Mouse (Mus musculus): ENCODE data around the gene Gpr88. TPM values are rescaled to one million over a fixed set of nuclear protein-coding genes. Genes with fewer than 3 reads are reported as not detected.

Gpr88 gene
- total and polyA plus RNA-seq, 3 experiments, result not detected

GRCm38 (mm10) chr3:116271679-116272078 is 18.4 kb upstream of the Gpr88 start:
- no peak overlapping the region for H3K4me3 ChIP-seq (replicated peaks in 1 of 3; ENCODE audit: low read depth in 2 of 3, low read length in 2 of 3, poor library complexity in 1 of 3)
- TF ChIP-seq ETS1 (conservative IDR thresholded peaks at IDR 0.05; ENCODE audit: low read depth, low read length), result no peak
- TF ChIP-seq EP300 (IDR thresholded peaks at IDR 0.05; ENCODE audit: low read length), result no peak
- TF ChIP-seq MAX (IDR thresholded peaks at IDR 0.05; ENCODE audit: low read length), result no peak
- H3K79me2 ChIP-seq (replicated peaks; ENCODE audit: control insufficient read depth, extremely low read depth, insufficient read depth, poor library complexity, severe bottlenecking), result no peaks in the 10 kb centered on the region
- in situ Hi-C loops (cut with MboI; ENCODE audit: low pct_ligation_motif_present, low pct_unique_long_range_greater_than_20kb, low sequenced_read_pairs), result no loop called here
- no peak overlapping the region for H3K9ac ChIP-seq (ENCODE audit: insufficient read depth, low read depth)
- H3K36me3 ChIP-seq (replicated peaks in 1 of 2; ENCODE audit: control insufficient read depth in 1 of 2, insufficient read depth in 1 of 2, low read length in 1 of 2), result peaks cover 3 to 12% of the 10 kb centered on the region in 2 experiments
- dilution Hi-C loops (cut with MboI; ENCODE audit: extremely low pct_ligation_motif_present, extremely low pct_unique_long_range_greater_than_20kb, low sequenced_read_pairs), result no loop called here
- DNase-seq (ENCODE audit: extremely low read depth), result no peak
- H3K4me2 ChIP-seq (ENCODE audit: insufficient read depth, low read depth, poor library complexity, severe bottlenecking), result no peak overlapping the region
- H3K27me3 ChIP-seq (replicated peaks), result no peaks in the 10 kb centered on the region
- H3K9me3 ChIP-seq (replicated peaks; ENCODE audit: low read length), result no peaks in the 10 kb centered on the region
- H3K27ac ChIP-seq (ENCODE audit: insufficient read depth, low read depth), result no peak overlapping the region
- H3K4me1 ChIP-seq (ENCODE audit: control insufficient read depth in 1 of 2, insufficient read depth in 2 of 2), result 0 out of 4 replicates have a peak, but pooled peaks cover 0 to 2% of the 10 kb centered on the region in 2 experiments

DNA sequence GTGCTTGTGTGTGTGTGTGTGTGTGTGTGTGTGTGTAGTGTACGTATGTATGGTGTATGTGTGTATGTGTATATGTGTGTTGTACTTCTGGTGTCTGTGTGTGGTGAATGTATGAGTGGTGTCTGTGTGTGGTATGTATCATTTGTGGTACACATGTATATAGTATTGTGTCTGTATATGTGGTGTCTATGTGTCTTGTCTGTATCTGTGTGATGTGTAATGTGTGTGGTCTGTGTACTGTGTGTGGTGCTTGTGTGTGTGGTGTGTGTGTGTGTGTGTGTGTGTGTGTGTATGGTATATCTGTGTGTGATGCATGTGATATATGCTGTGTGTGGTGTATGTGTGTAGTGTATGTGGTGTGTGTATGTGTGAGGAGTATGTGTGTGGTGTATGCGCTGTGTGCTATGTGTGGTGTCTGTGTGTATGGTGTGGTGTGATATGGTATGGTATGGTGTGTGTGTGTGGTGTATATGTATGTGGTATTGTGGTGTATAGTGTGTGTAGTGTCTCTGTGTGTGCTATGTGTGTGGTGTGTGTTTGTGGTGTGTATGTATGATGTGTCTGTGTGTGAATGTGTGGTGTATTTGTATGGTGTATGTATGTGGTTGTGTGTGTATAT is 13.8 kb upstream of the Gpr88 start:
- in situ Hi-C loops (cut with MboI; ENCODE audit: low pct_ligation_motif_present, low pct_unique_long_range_greater_than_20kb, low sequenced_read_pairs), result no loop called here
- Histone ChIP-seq H3K4me3 (replicated peaks in 1 of 3; ENCODE audit: low read depth in 2 of 3, low read length in 2 of 3, poor library complexity in 1 of 3) (no peak overlapping the region), H3K27ac (ENCODE audit: insufficient read depth, low read depth) (no peak overlapping the region; the same call in 1 of the 2 replicates), H3K36me3 (replicated peaks in 1 of 2; ENCODE audit: control insufficient read depth in 1 of 2, insufficient read depth in 1 of 2, low read length in 1 of 2) (no peaks in the 10 kb centered on the region), H3K27me3 (replicated peaks) (no peaks in the 10 kb centered on the region), H3K4me1 (ENCODE audit: control insufficient read depth in 1 of 2, insufficient read depth in 2 of 2) (0 out of 4 replicates have a peak, but pooled peaks cover 0 to 2% of the 10 kb centered on the region in 2 experiments), H3K9me3 (replicated peaks; ENCODE audit: low read length) (no peaks in the 10 kb centered on the region), H3K79me2 (replicated peaks; ENCODE audit: control insufficient read depth, extremely low read depth, insufficient read depth, poor library complexity, severe bottlenecking) (no peaks in the 10 kb centered on the region), H3K4me2 (ENCODE audit: insufficient read depth, low read depth, poor library complexity, severe bottlenecking) (no peak overlapping the region), H3K9ac (ENCODE audit: insufficient read depth, low read depth) (no peak overlapping the region)
- DNase-seq (ENCODE audit: extremely low read depth), result no peak
- TF ChIP-seq EP300 (IDR thresholded peaks at IDR 0.05; ENCODE audit: low read length) (no peak), E2F4 (IDR thresholded peaks at IDR 0.05; ENCODE audit: insufficient replicate concordance, low read depth, low read length) (no peak), MAFK (IDR thresholded peaks at IDR 0.05; ENCODE audit: insufficient replicate concordance, low read length) (no peak), ETS1 (conservative IDR thresholded peaks at IDR 0.05; ENCODE audit: low read depth, low read length) (no peak), MAZ (IDR thresholded peaks at IDR 0.05; ENCODE audit: low read depth, low read length) (no peak), CHD2 (IDR thresholded peaks at IDR 0.05; ENCODE audit: low read length) (no peak), RCOR1 (conservative IDR thresholded peaks at IDR 0.05; ENCODE audit: low read depth, low read length) (no peak), POLR2A (IDR thresholded peaks at IDR 0.05; ENCODE audit: low read depth, low read length) (no peak)
- dilution Hi-C loops (cut with MboI; ENCODE audit: extremely low pct_ligation_motif_present, extremely low pct_unique_long_range_greater_than_20kb, low sequenced_read_pairs), result no loop called here

- Histone ChIP-seq H3K4me1 (ENCODE audit: control insufficient read depth in 1 of 2, insufficient read depth in 2 of 2) (0 out of 4 replicates have a peak, but pooled peaks cover 0 to 2% of the 10 kb centered on the region in 2 experiments), H3K9ac (ENCODE audit: insufficient read depth, low read depth) (no peak overlapping the region), H3K36me3 (replicated peaks in 1 of 2; ENCODE audit: control insufficient read depth in 1 of 2, insufficient read depth in 1 of 2, low read length in 1 of 2) (no peaks in the 10 kb centered on the region), H3K4me2 (ENCODE audit: insufficient read depth, low read depth, poor library complexity, severe bottlenecking) (no peak overlapping the region), H3K27ac (ENCODE audit: insufficient read depth, low read depth) (no peak overlapping the region), H3K27me3 (replicated peaks) (no peaks in the 10 kb centered on the region), H3K79me2 (replicated peaks; ENCODE audit: control insufficient read depth, extremely low read depth, insufficient read depth, poor library complexity, severe bottlenecking) (no peaks in the 10 kb centered on the region), H3K9me3 (replicated peaks; ENCODE audit: low read length) (no peaks in the 10 kb centered on the region), H3K4me3 (replicated peaks in 1 of 3; ENCODE audit: low read depth in 2 of 3, low read length in 2 of 3, poor library complexity in 1 of 3) (no peak overlapping the region)
- no peak for DNase-seq (ENCODE audit: extremely low read depth)
- TF ChIP-seq NRF1 (IDR thresholded peaks at IDR 0.05; ENCODE audit: low read depth, low read length) (no peak), TBP (conservative IDR thresholded peaks at IDR 0.05; ENCODE audit: low read depth, low read length) (no peak), ZC3H11A (IDR thresholded peaks at IDR 0.05; ENCODE audit: low read depth, low read length) (no peak), USF2 (conservative IDR thresholded peaks at IDR 0.05; ENCODE audit: low read depth, low read length) (no peak), CHD2 (IDR thresholded peaks at IDR 0.05; ENCODE audit: low read length) (no peak), KAT2A (IDR thresholded peaks at IDR 0.05; ENCODE audit: insufficient replicate concordance, low read length) (no peak), POLR2AphosphoS2 (IDR thresholded peaks at IDR 0.05; ENCODE audit: low read depth, low read length) (no peak), ETS1 (conservative IDR thresholded peaks at IDR 0.05; ENCODE audit: low read depth, low read length) (no peak), TCF12 (IDR thresholded peaks at IDR 0.05; ENCODE audit: low read depth, low read length) (no peak), JUND (conservative IDR thresholded peaks at IDR 0.05; ENCODE audit: low read depth, low read length) (no peak), MYC (IDR thresholded peaks at IDR 0.05; ENCODE audit: low read depth, low read length) (no peak)
- in situ Hi-C loops (cut with MboI; ENCODE audit: low pct_ligation_motif_present, low pct_unique_long_range_greater_than_20kb, low sequenced_read_pairs) (no loop called here), dilution Hi-C loops (cut with MboI; ENCODE audit: extremely low pct_ligation_motif_present, extremely low pct_unique_long_range_greater_than_20kb, low sequenced_read_pairs) (no loop called here)
Measured at GRCm38 (mm10) chr3:116266360-116266759, 13.1 kb upstream of the Gpr88 start.
